Mouse (Mus musculus): Measurements from ENCODE around the gene Ctdsp2.
A peak's percentile ranks its signal among the peaks of the same experiment; 100 is the strongest.

Gene Ctdsp2

DNA sequence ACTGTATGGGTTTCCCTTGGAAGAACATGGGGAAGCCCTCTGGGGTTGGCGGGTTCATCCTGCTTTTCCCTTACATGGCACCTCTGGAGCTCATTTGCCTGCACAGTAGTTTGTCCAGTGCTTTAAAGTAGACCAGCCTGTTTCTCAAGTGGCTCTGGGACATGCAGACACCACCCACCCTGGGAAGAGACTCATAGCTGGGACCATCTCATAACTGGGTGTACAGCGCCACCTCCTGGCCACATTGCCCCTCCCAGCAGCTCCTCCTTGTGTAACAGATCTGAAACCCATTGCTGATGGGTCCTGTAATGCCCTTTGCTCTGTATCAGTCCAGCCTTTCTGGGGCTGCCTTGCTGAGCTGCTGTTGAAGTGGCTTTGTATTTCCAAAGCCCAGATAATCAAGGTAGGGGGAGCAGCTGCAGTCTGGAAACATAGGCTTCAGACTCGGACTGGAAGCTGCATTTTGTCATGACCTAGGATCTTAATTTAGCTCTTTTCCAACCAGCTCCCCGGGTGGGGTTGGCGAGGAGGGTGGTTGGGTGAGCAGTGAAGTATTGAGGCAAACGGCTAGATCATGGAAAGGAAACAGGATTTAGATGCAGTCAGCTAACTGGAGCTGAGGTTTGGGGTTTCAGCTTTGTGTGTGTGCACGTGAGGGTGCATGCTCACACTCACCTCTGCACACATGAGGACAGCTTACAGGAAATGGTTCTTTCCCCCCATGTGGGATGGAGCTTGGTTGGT is 12.0 kb downstream of the Ctdsp2 start:
- peak; percentile 74 to 88 for DNase-seq (ENCODE audit: low spot score in 2 of 2)

DNA sequence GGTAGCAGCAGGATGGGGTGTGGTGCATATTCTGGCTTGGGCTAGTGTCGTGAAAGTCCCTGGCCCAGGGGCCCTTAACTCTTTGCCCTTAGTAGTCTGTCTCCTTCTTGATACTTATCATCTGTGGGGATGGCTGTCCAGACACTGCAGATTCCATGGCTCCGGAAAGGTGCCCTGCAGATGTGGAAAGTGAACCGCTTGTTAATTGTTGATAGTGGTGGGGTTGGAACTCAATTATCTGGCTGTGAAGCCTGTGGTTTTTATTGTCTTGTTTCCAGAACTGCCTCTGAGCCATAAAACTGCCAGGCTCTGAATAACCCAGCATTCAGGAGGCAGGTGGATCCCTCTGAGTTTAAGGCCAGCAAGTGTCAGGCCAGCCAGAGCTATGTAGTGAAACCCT is 13.2 kb downstream of the Ctdsp2 start:
- DNase-seq (ENCODE audit: low spot score in 2 of 2): no peak

DNA sequence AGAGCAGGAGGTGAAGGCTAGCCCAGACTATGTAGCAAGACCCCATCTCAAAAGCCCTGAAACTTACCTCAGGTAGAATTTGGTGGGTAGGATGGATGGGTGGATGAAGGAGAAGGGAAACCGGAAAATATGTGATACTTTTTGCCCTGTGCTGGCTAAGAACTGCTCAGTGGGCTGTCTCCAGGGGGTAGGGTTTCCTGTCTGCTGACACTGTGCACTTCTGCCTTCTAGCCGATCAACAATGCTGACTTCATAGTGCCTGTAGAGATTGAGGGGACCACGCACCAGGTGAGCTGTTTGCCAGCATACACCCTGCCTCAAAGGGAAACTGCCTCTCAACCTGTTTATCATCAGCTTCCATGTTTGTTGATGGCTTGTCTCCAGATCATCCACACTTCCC is 15.1 kb downstream of the Ctdsp2 start:
- no peak for DNase-seq (ENCODE audit: low spot score in 2 of 2)

DNA sequence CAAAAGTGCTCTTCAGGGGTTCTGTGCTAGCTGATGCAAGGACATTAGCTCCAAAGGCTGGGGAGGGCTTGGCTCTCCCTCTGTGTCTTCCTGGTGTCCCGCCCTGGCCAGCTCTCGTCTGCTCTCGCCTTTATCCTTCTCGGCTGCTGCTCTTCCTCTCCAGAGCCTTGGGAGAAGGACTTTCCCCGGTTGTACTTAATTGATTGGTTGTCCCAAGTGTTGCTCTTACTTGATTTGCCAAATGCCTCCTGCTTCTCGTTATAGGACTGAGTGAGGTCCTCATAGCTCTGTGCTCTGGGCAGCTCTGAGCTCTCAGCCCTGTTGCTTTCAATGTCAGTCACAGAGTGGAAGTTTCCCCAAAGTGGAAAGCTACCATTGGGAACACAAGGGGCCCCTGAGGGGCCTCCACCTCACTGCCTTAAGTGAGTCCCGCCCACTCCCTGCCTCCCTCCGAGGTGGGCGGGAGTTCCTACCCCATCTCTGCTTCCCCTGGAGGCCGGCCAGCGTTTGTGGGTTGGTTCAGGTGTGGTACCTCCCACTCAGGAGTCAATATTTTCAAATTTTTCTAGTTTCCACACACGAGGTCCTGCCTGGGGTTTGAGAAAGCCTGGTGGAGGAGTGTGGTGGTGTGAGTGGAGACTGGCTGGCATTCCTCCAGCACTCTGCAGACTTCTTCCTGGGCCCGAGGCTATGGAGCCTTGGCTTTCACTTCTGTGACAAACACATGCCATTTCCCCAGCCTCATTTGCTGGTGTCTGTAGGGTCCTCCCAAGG is 19.0 kb downstream of the Ctdsp2 start:
- DNase-seq (ENCODE audit: low spot score in 2 of 2): no peak

DNA sequence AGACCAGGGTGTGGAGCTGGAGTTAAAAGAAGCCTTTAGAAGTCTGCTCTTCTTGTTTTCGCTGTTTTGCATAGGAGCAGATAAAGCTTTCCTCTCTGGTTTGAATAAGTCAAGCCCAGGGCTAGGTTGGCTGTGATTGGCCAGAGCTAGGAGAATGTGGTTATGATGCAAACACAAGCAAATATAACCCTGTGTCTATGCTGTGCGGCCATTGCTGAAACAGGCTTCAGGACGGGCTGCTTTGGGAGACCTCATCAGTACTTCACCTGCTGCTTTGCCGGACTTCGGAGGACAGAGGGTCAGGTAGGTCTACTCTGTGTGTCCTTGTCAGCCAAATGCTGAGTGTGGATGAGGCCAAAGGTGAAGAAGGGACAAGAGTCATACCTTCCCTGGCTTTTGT is 22.0 kb downstream of the Ctdsp2 start, which contains the start of gene Avil:
Avil (plus strand) TSS at position 181 of the 400 bp plus-strand sequence.
- DNase-seq (ENCODE audit: low spot score in 2 of 2): no peak

DNA sequence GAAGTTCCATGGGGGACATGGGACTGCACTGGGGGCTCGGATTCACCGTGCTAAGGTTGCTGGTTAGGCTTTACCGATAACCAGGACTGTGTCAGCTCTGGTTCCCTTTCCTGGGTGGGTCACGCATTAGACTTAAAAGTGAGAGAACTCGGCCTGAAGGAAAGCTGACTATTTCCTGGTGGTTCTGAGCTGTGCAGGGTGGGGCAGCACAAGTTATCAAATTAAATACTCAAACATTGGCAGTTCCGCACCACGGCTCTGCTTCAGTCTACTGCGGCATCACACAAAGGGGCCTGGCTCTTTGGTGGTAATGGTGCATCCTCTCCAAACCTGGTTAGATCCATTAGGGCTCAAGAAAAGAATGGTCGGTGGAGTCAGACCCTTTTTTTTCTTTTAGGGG is 22.8 kb downstream of the Ctdsp2 start:
- no peak for DNase-seq (ENCODE audit: low spot score in 2 of 2)

DNA sequence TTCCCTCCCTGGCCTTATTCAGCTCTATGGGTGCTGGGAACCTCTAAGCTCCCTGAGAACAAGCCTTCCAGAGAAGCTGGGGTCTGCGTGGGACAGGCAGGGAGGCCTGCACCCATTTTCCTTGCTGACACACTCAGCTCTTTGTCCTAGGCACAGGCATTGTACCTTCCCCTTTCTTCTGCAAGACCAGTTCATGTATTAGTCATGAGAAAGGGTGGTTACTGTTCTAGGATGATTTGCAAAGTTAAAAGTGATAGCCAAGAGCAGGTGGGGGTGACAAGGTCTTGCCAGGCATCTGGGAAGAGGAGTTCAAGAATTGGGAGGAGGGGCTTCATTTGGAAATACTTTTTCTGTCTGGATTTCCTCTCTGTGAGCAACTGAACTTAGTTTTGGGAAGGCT is 23.5 kb downstream of the Ctdsp2 start:
- no peak for DNase-seq (ENCODE audit: low spot score in 2 of 2)

DNA sequence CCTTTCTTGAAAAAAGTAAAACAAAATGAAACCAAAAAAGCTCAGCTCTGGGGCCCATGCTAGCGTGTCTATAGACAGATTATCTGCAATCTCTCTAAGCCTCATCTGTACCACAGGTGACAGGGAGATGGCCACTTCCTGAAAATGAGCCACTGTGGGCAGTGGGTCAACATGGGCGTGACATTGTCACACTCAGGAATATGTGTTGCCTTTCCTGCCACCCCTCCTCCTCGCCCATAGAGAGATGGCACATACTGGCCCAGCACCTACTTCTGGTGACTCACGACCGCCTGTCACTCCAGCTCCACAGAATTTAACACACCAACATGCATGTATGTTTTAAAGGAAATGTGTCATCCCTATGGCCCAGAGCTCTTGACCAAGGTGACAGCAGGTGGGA is 24.2 kb downstream of the Ctdsp2 start:
- no peak for DNase-seq (ENCODE audit: low spot score in 2 of 2)

DNA sequence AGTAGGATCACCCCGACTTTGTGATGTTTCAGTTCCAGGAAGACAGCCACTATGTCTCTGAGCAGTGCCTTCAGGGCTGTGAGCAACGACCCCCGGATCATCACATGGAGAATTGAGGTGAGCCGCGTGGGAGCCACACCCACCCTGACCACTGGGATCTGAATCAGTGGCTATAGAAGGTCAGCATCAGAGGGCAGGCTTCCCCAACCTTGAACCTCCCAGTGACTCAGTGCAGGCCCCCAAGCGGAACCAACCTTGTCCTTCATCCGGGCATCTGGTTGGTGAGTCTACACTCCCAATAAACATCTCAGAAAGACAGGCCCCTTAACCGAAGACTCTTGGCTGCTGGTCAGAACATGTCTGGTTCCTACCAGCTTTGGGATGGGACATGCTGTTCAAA is 24.8 kb downstream of the Ctdsp2 start:
- DNase-seq (ENCODE audit: low spot score in 2 of 2): no peak

DNA sequence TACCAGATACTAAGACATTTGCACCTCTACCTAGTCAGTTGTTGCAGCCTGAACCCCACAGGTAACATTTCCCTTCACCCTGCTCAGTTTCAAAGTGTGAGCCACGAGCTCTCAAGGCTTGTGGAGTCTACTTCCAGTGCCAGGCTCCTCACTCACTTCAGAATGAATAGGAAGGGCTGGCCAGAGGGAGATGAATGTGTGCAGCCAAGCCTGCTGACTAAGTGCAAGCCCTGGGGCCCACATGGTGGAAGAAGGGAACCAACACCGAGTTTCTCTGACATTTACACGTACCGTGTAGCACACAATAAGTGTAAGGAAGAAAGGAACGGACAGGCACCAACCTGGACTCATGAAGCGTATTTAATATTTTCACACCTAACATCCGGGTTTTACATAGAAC is 25.3 kb downstream of the Ctdsp2 start:
- DNase-seq (ENCODE audit: low spot score in 2 of 2): no peak

DNA sequence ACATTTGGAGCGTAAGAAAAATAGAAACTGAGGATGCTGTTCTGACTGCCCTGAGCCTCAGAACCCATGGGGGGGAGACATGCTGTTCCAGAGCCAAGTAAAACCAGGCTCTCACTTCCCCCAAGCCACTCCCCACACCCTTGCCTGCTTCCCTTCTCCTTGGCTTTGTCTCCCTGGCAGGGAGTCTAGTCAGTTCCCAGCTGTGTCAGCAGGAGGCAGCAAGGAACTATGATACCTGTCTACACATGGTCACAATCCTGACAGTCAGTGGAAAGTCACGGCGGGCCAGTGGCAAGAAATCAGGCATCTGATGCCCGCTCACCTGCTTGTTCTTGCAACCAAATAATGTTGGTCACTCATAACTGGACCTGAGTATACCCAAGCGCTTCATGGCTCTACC is 38.0 kb downstream of the Ctdsp2 start:
- DNase-seq (ENCODE audit: low spot score in 2 of 2): no peak

DNA sequence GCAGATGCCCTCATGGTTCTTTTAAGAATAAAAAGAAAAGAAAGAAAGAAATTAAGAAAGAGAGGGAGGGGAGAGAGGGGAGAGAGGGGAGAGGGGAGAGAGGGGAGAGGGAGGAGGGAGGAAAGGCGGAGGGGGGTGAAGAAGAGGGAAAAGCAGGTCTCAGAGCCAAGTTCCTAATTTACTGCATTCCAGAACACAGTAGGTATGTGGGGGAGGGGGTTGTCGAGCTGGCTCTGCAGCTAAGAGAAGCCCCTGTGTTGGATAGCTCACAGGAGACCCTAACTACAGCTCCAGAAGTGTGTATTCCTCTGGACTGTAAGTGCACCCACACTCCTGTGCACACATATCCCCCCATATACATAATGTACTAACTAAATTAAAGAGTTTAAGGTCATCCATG is 38.6 kb downstream of the Ctdsp2 start:
- DNase-seq (ENCODE audit: low spot score in 2 of 2): no peak

DNA sequence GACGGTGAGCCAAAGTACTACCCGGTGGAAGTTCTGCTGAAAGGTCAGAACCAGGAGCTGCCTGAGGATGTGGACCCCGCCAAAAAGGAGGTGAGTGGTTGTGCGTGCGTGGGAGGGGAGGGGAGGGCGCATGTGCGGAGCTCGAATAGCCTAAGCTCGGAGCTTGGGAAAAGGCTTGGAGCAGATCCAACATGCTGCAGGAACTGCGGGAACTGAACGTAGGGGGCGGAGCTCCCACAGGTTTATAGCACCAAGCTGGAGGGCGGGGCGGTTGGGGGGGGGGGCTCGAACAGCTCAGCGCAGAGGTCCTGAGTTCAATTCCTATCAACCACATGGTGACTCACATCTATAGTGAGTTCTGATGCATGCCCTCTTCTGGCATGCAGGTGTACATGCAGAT is 39.9 kb downstream of the Ctdsp2 start:
- DNase-seq (ENCODE audit: low spot score in 2 of 2): no peak

DNA sequence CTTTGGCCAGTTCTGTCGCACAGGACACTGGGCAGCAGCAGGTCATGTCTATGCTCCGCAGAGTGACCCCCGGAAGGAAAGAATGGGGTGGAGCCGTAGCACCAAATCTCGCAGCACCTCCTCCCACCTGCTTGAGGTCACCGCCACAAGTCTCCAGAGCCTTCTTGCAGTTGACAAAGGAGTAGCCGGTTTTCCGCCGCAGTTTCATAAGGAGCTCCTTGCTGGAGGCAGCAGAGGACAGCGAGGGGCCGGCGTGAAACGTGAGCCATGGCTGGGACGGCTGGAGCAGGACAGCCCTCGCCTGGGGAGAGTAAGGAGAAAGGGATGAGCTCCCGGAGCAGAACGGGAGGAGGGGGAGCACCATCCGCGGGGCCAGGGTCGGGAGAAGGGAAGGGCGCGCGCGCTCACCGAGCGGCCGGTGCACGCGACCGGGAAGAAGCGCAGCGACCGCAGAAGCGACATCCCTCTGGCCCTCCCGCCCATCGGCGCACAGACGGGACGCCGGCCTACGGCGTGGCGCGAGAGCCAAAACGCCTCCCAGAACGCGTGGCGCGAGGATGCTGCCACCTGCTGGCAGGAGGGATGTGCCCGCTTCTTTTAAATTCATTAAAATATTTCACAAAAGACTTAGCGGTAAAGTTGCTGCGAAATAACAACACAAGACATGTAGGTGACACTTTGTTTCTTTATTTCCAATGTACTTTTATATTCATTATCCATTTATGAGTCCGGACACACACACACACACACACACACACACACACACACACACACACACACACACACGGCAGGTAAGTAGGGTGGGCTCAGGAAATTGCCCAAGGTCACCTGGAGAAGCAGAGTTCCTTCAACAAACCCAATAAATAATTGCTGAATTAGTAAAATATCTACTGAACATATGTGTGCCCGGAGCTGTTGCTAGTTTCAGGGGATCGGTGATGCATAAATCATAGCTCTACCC is 52.1 kb downstream of the Ctdsp2 start, which contains the start of gene Tsfm:
Tsfm (minus strand) TSS at position 505 of the 961 bp plus-strand sequence.
- peak; percentile 87 to 92 for DNase-seq (ENCODE audit: low spot score in 2 of 2)

DNA sequence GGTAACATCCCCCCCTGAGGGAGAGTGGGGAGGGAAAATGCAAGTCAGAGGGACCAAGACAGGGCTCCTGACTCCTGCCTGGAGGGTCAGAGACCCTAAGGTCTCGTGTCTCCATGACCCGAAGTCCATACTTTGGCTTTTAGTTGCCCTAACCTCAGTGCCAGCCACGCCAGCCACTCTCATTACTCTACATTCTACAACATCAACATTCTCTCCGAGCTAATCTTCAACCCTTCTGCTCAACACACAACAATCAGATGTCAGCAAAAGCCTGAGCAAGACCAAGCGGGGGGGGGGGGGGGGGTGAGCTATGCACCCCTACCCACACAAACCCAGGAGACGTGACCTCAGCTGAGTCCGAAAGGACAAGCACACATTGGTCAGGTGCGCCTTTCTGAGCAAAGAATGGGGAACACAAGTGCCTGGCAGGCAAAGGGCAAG is 54.8 kb downstream of the Ctdsp2 start:
- no peak for DNase-seq (ENCODE audit: low spot score in 2 of 2)

DNA sequence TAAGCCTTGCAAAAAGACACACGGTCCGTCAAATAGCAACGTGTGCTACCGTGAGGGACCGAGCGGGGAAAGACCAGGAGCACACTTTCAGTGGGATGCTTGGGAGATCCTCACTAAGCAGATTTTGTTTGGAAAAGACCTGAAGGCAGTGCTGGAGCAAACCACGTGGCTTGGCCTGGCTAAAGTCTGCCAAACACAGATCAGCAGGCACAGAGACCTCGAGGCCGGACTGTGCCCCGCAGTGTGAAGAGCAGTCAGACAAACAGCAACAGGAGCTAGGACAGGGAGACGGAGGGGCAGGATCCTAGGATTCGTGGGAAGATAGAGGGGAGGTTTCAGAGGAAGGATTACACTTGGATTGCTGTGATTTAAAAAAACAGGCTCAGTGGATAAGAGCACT is 57.8 kb downstream of the Ctdsp2 start:
- DNase-seq (ENCODE audit: low spot score in 2 of 2): no peak

DNA sequence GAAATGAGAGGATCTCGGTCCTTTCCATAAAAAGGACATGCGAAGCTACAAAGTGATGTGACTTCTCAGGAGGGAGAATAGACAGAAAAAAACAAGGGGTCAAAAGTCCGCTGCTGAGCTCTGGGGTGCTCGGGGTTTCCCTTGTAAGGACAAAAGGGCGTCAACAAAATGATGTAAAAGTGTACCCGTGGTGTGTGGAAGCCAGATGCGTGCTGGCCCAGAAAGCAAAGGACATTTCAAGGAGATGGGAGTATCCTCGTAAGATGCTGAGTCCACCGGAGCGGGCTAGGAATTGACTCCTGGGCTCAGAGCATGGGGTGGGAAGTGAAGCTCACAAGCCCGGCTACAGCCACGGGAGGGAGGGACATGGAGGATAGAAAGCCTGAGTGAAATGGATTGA is 59.1 kb downstream of the Ctdsp2 start:
- DNase-seq (ENCODE audit: low spot score in 2 of 2): no peak

DNA sequence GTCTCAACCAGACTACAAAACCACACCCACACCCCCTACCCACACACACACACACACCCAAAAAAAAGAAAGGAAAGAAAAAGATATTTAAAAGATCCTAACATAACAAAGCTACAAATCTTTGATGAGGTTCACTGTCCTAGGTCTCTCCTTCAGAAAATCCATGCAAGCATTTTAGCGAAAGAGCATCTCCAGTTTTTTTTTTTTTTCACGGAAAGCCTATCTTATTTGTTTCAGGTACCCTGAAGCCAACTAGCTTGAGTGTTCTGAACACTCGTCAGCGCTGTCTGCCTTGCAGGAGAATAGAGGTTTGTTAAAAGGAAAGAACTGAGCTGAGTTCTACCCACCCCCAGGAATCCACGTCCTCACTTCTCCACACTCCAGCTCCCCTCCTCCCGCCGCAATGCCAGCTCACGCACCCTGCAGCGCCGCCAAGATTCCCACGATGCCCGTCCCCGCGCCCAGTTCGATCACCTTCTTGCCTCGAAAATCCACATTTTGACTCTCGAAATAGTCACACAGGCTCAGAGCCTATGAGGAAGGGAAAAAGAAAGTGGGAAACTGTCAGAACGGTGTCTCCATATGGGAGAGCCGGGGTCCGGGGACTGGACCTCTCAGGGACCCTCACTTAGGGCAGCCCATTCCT is 62.2 kb downstream of the Ctdsp2 start:
- no peak for DNase-seq (ENCODE audit: low spot score in 2 of 2)

DNA sequence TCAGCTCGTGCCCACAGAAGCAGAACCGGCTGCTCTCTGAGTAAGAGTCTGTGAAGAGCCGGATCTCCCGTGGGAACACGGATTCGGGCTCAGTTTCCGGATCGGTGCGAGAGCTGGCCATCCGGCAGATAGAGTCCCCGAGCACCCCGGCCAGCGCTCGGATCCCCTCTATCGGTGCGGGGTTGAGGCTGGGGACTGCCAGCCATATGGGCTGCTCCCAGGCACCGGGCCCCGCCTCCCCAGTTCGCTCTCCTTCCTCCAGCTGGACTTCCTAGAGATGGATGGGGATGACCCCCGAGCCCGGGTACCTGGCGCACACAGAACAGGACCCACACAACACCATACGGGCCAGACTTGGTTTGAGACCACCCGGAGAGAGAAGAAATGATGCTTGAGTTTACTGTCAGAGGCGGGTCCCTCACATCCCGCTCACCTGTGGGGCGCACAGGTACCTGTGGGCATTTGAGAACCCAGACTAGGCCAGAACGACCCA is 62.8 kb downstream of the Ctdsp2 start, which contains the start of the genes Mettl1 and Eef1akmt3:
Mettl1 (plus strand) TSS at position 141 of the 493 bp plus-strand sequence.
Eef1akmt3 (minus strand) TSS at position 240 of the 493 bp plus-strand sequence.
- peak in 1 of 2 experiments; percentile 47 for DNase-seq (ENCODE audit: low spot score in 2 of 2)

DNA sequence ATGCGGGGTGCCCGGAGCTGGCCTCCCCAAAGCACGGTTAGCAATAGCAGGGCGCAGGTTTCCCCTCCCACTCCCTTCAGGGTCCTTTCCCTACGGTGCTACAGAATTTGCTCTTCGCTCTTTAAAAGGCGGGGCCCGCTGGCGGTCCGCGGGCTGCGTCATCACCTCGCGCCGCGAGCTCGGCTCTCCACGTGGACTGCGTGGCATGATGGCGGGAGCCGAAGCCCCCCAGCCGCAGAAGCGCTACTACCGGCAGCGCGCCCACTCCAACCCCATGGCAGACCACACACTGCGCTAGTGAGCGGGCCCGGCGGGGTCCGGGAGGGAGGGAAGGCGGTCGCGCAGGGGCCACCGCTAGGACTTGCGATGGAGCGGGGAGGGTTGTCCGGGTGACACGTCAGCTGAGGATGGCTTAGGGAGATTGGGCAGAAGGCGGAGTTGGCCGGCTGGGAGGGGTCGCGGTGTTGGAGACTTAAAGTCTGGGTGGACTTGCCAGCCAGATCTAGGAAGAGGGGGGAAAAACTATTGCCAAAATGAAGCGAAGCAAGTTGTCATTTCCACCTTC is 63.3 kb downstream of the Ctdsp2 start:
- DNase-seq (ENCODE audit: low spot score in 2 of 2): peak; percentile 82 to 83

Measured in urinary bladder, postnatal 36 days (tissue).